Mouse (Mus musculus): Measurements from ENCODE around the gene Prl5a1.

Prl5a1 gene

GRCm38 (mm10) chr13:28142184-28142583 is at the start of gene Prl5a1:
TSS of gene Prl5a1 (plus strand) at chr13:28142484.
- no peak for DNase-seq (ENCODE audit: extremely low spot score, low spot score)

- DNase-seq (ENCODE audit: extremely low spot score, low spot score), result no peak
Observed at GRCm38 (mm10) chr13:28096161-28096560, 46.1 kb upstream of the Prl5a1 start.

GRCm38 (mm10) chr13:28108536-28108935 is 33.7 kb upstream of the Prl5a1 start:
- no peak for DNase-seq (ENCODE audit: extremely low spot score, low spot score)

GRCm38 (mm10) chr13:28132781-28133180 is 9.5 kb upstream of the Prl5a1 start:
- no peak for DNase-seq (ENCODE audit: extremely low spot score, low spot score)

DNA sequence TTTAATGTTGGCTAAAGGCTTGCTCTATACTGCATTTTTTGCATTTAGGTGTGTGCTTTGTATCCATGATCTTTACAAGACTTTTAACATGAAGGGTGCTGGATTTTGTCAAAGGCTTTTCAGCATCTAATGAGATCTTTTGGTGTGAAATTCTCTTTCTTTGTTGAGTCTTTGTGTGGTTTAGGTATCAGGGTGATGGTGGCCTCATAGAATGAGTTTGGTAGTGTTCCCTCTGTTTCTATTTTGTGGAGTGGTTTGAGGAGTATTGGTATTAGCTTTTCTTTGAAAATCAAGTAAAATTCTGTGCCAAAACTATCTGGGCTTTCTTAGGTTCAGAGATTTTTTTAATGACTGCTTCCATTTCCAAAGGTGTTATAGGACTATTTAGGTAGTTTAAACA is 6.5 kb upstream of the Prl5a1 start:
- DNase-seq (ENCODE audit: extremely low spot score, low spot score), result no peak
